9 mouse cellular contexts compared by ENCODE assay signal in genomic region chr2:69778836-69779177, GRCm38 (mm10). TPM values are rescaled to one million over a fixed set of nuclear protein-coding genes. Genes with fewer than 3 reads are reported as not detected.
DNase-seq lines count a peak whose midpoint lies in the region; ATAC-seq lines count a peak whose summit lies in the region.
"Had no signal": no experiment of that assay in that cellular context is flagged by ENCODE, and none has a peak within 500 bp of the region (broad histone marks: within the 10 kb centered on the region; RNA-seq: fewer than 3 reads in every experiment).

No protein-coding gene starts in this region.

- H3K27me3 ChIP-seq in liver, embryonic 12.5 days (replicated peaks) = no peaks in the 10 kb centered on the region
- no peaks in the 10 kb centered on the region for H3K27me3 ChIP-seq in forebrain, embryonic 13.5 days
- H3K27me3 ChIP-seq: lung, embryonic 15.5 days had no signal

- WGBS in liver, embryonic 12.5 days (ENCODE audit: insufficient replicate concordance) = 30% methylated on average over 5 of the region's 5 CpGs
- 42% methylated on average over 5 of the region's 5 CpGs for WGBS in forebrain, embryonic 13.5 days

- no peak overlapping the region for H3K4me2 ChIP-seq in liver, embryonic 12.5 days
- no peak overlapping the region for H3K4me2 ChIP-seq in forebrain, embryonic 13.5 days
- H3K4me2 ChIP-seq: lung, embryonic 15.5 days had no signal

- no peak overlapping the region for H3K27ac ChIP-seq in liver, embryonic 12.5 days
- H3K27ac ChIP-seq in forebrain, embryonic 13.5 days = no peak overlapping the region
- H3K27ac ChIP-seq: lung, embryonic 15.5 days had no signal

- ATAC-seq in liver, embryonic 12.5 days = no peak
- peak; percentile 83 for ATAC-seq in erythroblast, adult 5-6 weeks (replicated peaks; ENCODE audit: low FRiP score, poor library complexity, severe bottlenecking)
- ATAC-seq in forebrain, embryonic 13.5 days = no peak

- H3K9ac ChIP-seq in liver, embryonic 12.5 days = no peak overlapping the region
- H3K9ac ChIP-seq in forebrain, embryonic 13.5 days = no peak overlapping the region
- H3K9ac ChIP-seq: lung, embryonic 15.5 days had no signal

- H3K4me3 ChIP-seq in liver, embryonic 12.5 days = no peak overlapping the region
- no peak overlapping the region for H3K4me3 ChIP-seq in forebrain, embryonic 13.5 days
- H3K4me3 ChIP-seq: lung, embryonic 15.5 days had no signal

- peak; percentile 42 for DNase-seq in adrenal gland, postnatal 14 days
- no peak for DNase-seq in adrenal gland, postnatal 4 days (ENCODE audit: low spot score in 2 of 2)
- DNase-seq in liver = peak; percentile 49
- DNase-seq in natural killer cell, adult 2 months (ENCODE audit: low spot score in 2 of 2) = peak; percentile 44 to 63
- DNase-seq in cerebellum, postnatal 4 days (ENCODE audit: low spot score in 2 of 2) = no peak

- no peaks in the 10 kb centered on the region for H3K36me3 ChIP-seq in liver, embryonic 12.5 days
- H3K36me3 ChIP-seq in forebrain, embryonic 13.5 days (ENCODE audit: poor library complexity, severe bottlenecking) = peaks cover 36% of the 10 kb centered on the region
- H3K36me3 ChIP-seq: lung, embryonic 15.5 days had no signal

- no peaks in the 10 kb centered on the region for H3K9me3 ChIP-seq in liver, embryonic 12.5 days (replicated peaks)
- H3K9me3 ChIP-seq in forebrain, embryonic 13.5 days (replicated peaks) = no peaks in the 10 kb centered on the region
- H3K9me3 ChIP-seq: lung, embryonic 15.5 days had no signal

- H3K4me1 ChIP-seq in liver, embryonic 12.5 days = no peaks in the 10 kb centered on the region
- H3K4me1 ChIP-seq in forebrain, embryonic 13.5 days = no peaks in the 10 kb centered on the region
- H3K4me1 ChIP-seq: lung, embryonic 15.5 days had no signal

RNA-seq across cellular contexts. Expression of gene Ccdc173, which starts 10.6 kb away (rescaled TPM):
- 1.2 and 1.7 TPM in 2 replicates for total RNA-seq in adrenal gland, postnatal 14 days (2021)
- 1 to 10 TPM; 2.7 to 3.0 TPM for total RNA-seq in adrenal gland, postnatal 4 days (2021)
- polyA plus RNA-seq in liver, embryonic 12.5 days (2016; fragmentation: Nextera tagmentation; extraction: Ambion mirVana) = 0.46 and 0.53 TPM in 2 replicates
- total RNA-seq in erythroblast, adult 5-6 weeks (2015; ENCODE audit: low replicate concordance) = 1.5 TPM in 1 of 2 replicates, not detected in the other
- total RNA-seq in erythroblast, adult 5-6 weeks (2017; ENCODE audit: low replicate concordance) = 1.1 and 2.0 TPM in 2 replicates
- polyA plus RNA-seq in forebrain, embryonic 13.5 days (2015; fragmentation: Nextera tagmentation; extraction: Ambion mirVana) = 3.9 and 4.6 TPM in 2 replicates

RNA-seq across cellular contexts. Expression of gene Phospho2, which starts 10.6 kb away (rescaled TPM):
- total RNA-seq in adrenal gland, postnatal 14 days (2021) = 20.8 and 22.4 TPM in 2 replicates
- total RNA-seq in adrenal gland, postnatal 4 days (2021) = 10 to 100 TPM; 14.7 to 17.4 TPM
- polyA plus RNA-seq in liver, embryonic 12.5 days (2016; fragmentation: Nextera tagmentation; extraction: Ambion mirVana) = 16.3 and 16.7 TPM in 2 replicates
- 8.4 and 15.4 TPM in 2 replicates for total RNA-seq in erythroblast, adult 5-6 weeks (2015; ENCODE audit: low replicate concordance)
- 10.2 and 12.0 TPM in 2 replicates for total RNA-seq in erythroblast, adult 5-6 weeks (2017; ENCODE audit: low replicate concordance)
- 37.4 and 37.5 TPM in 2 replicates for polyA plus RNA-seq in forebrain, embryonic 13.5 days (2015; fragmentation: Nextera tagmentation; extraction: Ambion mirVana)

RNA-seq across cellular contexts. Expression of gene Klhl23, which starts 42.9 kb away (rescaled TPM):
- total RNA-seq in adrenal gland, postnatal 14 days (2021) = 10.6 and 11.0 TPM in 2 replicates
- 10 to 100 TPM; 25.8 to 26.8 TPM for total RNA-seq in adrenal gland, postnatal 4 days (2021)
- 31.3 and 31.9 TPM in 2 replicates for polyA plus RNA-seq in liver, embryonic 12.5 days (2016; fragmentation: Nextera tagmentation; extraction: Ambion mirVana)
- 2.1 and 2.7 TPM in 2 replicates for total RNA-seq in erythroblast, adult 5-6 weeks (2015; ENCODE audit: low replicate concordance)
- total RNA-seq in erythroblast, adult 5-6 weeks (2017; ENCODE audit: low replicate concordance) = 3.6 and 10.4 TPM in 2 replicates
- 45.2 and 49.5 TPM in 2 replicates for polyA plus RNA-seq in forebrain, embryonic 13.5 days (2015; fragmentation: Nextera tagmentation; extraction: Ambion mirVana)

RNA-seq across cellular contexts. Expression of gene Ppig, which starts 56.5 kb away (rescaled TPM):
- 73.6 and 76.9 TPM in 2 replicates for total RNA-seq in adrenal gland, postnatal 14 days (2021)
- 10 to 100 TPM; 89.5 to 95.0 TPM for total RNA-seq in adrenal gland, postnatal 4 days (2021)
- polyA plus RNA-seq in liver, embryonic 12.5 days (2016; fragmentation: Nextera tagmentation; extraction: Ambion mirVana) = 104 and 109 TPM in 2 replicates
- total RNA-seq in erythroblast, adult 5-6 weeks (2015; ENCODE audit: low replicate concordance) = 30.3 and 33.6 TPM in 2 replicates
- 14.9 and 34.7 TPM in 2 replicates for total RNA-seq in erythroblast, adult 5-6 weeks (2017; ENCODE audit: low replicate concordance)
- 139 and 147 TPM in 2 replicates for polyA plus RNA-seq in forebrain, embryonic 13.5 days (2015; fragmentation: Nextera tagmentation; extraction: Ambion mirVana)

Comparison
In these comparisons a context has a peak if more than half of its experiments do, and no peak if none do; other contexts are left out.
1. DNase-seq: peak in adrenal gland, postnatal 14 days (single experiment), liver (single experiment) and natural killer cell, adult 2 months (2 of 2); none in adrenal gland, postnatal 4 days (0 of 2) and cerebellum, postnatal 4 days (0 of 2).